Mouse (Mus musculus) megakaryocyte-erythroid progenitor cell, adult 5-6 weeks (primary cell): ENCODE data around the gene Mfsd13b. TPM values are rescaled to one million over a fixed set of nuclear protein-coding genes. Genes with fewer than 3 reads are reported as not detected.
A peak's percentile ranks its signal among the peaks of the same experiment; 100 is the strongest.
"Not testable (repeated sequence)": the region's sequence is repeated elsewhere in the genome, so short reads cannot be mapped to it uniquely, and the experiment has no call there.

Source experiments
- ATAC-seq: replicated peaks from 2 replicates; pipeline ENCODE4 v1.8.0; 2016; ENCODE audit warnings: mild to moderate bottlenecking, inconsistent platforms; ENCODE audit not compliant: severe bottlenecking, poor library complexity, low FRiP score, low TSS enrichment
- total RNA-seq, 2 experiments: library from RNA; stranded (forward) in 1 of 2; stranded (reverse) in 1 of 2; fragments of 200-1000, 215-1000 nt in 1 of 2; fragments of >200 nt in 1 of 2; fragmentation: Nextera tagmentation in 1 of 2; gene quantifications; 2 replicates each; pipeline ENCODE4 v1.2.3; 2014 to 2017

Gene Mfsd13b
- total RNA-seq (2014; fragmentation: Nextera tagmentation), result 0.33 TPM in 1 of 2 replicates, not detected in the other
- total RNA-seq (2017), result not detected in 2 replicates

DNA sequence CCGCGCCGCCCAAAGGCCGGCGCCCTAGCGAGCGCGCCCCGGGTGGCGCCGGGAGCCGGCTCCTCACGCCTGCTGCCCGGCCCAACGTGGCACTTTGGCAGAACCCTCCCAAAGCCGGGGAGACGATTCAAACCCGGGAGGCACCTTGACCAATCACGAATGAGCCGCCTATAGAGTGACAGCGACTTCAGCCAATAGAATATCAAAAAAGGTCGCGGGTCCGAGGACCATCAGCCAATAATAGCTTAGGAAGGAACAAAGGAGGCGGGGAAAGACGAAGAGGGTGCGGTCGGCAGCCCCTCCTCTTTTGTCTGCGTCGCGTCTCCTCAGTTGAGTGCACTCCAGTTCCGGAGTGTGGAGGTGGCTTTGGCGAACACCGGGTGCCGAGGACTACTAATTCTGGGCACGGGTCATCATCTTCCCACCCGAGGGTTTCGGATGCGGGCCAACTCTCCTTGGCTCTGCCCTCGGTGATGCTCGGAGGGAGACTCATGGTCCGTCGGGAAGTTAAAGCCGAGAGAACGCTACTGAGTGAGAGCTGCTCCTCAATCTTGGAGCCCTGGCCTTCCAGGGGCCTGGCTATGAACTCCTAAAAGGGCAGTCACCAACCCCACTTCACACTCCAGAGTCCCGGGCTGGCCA, at the start of gene Mfsd13b, which contains the start of gene Cdr2:
Gene Mfsd13b (plus strand): TSS at position 310 of the 642 bp plus-strand sequence.
Gene Cdr2 (minus strand): TSS at position 113 of the 642 bp plus-strand sequence.
- peak; percentile 84 for ATAC-seq

DNA sequence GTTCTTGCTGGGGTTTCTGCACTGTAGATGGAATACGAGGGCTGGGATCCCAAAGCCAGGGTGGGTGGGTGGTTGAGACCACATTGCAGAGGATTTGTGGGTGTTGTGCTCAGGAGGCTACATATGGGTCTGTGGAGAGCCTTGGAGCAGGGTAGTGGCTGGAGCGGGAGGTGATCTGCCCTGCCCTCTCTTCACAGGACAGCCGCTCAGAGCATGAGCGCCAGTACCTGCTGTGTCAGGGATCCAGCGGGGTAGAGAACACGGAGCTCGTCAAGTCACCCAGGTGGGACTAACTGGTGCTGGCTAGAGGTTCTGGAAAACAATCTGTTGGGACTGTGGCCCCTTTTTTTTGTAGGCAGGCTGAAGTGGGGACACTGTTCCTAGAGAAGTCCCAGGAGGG, 49.2 kb upstream of the Mfsd13b start:
- no peak for ATAC-seq

DNA sequence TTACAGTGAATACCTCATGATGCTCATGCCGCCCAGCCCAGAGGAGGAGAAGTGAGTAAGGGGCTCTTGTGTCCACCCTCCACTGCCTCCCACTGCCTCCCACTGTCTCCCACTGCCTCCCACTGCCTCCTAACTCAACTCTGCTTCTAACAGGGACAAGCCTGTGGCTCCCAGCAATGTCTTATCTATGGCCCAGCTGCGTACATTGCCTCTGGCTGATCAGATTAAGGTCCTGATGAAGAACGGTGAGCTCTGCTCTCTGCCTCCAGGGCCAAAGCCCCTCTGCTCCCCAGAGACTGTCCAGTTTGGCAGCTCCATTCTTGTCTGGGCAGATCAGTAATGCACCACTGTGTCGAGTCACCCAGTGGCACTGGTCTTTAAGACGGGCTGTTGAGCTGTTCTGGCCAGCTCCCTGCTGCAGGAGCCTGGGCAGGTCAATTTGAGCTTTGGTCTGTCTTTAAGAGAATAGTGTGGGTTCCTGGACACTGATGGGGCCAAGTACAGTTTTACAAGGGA, 48.6 kb upstream of the Mfsd13b start:
- ATAC-seq, result peak; percentile 84

DNA sequence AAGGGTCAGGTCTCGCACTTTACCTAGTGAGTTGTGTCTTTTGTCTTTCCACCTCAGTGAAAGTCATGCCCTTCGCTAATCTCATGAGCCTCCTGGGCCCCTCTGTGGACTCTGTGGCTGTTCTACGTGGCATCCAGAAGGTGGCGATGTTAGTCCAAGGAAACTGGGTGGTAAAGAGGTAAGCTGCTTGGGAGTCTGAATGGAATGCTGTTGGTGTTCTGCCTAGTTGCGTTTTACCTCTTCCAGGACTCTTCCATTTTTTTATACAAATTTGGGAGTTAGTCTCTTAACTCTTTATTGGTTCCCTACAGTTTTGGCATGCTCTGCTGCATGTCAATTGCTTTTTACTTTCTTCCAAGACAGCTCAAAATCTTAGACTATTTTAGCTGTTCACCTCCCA, 47.6 kb upstream of the Mfsd13b start:
- peak; percentile 70 for ATAC-seq

DNA sequence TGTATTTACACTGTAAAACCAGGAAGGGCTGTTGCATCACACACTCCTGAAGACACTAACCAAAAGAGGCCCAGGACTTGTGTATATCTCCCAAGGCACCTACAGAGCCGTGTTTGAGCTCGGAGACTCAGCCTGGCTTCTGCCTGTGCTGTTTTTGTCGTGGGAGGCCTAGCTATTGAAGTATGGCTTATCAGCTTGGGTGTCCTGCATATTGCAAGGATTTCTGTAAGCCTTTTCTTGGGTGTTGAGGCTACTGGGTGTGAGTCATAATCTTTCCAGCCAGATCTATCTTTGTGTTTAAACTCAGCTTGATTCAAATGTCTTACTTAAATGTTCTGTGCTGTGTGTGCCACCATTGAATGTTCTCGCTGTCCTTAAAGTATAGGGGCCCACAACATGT, 45.8 kb upstream of the Mfsd13b start:
- ATAC-seq, result no peak

DNA sequence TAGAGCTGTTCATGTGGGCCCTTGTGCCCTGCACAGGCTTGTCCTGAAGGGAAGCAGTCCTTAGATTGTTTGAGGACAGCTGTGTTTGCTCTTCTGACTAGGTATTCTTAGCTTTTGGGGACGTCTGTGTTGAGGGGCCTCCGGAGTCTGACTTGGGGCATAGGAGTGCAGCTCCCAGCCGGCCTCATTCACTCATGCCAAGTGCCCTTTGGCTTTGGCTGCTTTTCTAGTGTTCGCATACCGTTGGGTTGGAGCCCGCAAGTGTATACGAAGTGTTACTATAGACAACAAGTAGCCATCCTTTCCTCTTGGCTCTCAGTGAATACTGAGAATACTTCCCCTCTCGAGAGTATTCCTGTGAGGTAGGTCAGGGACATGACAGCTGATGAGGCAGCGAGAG, 44.1 kb upstream of the Mfsd13b start:
- no peak for ATAC-seq

DNA sequence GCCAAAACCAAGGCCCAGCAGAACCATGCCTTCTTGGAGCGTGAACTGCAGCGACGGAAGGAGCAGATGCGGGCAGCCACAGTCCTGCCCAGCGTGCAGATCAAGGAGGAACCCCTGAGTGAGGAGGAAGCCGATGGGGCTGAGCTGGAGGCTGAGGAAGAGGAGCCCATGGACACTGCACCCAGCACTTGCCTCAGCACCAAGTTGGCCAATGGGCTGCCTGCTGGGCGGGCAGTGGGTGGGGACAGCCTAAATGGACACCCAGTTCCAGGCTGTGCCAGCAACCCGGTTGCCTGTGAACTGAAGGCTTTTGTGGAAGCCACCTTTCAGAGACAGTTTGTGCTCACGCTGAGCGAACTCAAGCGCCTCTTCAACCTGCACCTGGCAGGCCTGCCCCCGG, 42.0 kb upstream of the Mfsd13b start:
- no peak for ATAC-seq

DNA sequence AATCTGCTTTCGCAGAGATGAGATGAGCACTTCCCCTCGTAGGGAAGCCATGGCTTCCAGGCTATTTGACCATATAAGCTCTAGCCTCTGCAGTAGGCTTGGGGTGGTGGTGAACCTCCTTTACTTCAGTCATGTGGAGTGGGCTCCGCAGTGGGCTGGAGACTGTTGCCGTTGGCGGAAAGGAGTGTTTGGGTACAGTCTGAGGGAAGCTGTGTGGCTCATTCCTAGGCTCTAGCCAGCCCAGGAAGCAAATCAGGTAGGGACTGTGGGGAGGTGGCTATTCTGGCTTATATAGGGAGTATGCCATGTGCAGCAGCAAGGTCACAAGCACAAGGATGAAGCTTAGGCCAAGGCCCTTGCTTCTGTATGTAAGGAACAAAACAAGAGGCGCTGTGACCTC, 41.1 kb upstream of the Mfsd13b start:
- no peak for ATAC-seq

DNA sequence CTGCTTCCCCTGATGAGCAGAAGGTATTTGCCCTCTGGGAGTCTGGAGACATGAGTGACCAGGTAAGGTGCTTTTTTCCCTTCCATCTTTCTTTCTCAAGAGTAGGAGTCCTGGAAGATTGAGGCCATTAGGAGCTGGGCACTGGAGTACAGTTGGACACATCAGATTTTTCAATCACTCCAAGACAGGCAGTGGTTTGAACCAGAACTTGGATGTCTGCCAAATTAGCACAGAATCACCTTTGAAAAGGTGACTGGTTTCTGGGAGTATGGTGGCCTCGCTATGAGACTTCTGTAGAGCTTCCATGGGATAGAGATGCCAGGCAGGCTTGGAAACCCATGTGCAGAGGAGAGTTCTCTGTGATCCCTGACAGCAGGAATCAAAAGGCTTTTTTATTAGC, 39.8 kb upstream of the Mfsd13b start:
- ATAC-seq, result no peak

DNA sequence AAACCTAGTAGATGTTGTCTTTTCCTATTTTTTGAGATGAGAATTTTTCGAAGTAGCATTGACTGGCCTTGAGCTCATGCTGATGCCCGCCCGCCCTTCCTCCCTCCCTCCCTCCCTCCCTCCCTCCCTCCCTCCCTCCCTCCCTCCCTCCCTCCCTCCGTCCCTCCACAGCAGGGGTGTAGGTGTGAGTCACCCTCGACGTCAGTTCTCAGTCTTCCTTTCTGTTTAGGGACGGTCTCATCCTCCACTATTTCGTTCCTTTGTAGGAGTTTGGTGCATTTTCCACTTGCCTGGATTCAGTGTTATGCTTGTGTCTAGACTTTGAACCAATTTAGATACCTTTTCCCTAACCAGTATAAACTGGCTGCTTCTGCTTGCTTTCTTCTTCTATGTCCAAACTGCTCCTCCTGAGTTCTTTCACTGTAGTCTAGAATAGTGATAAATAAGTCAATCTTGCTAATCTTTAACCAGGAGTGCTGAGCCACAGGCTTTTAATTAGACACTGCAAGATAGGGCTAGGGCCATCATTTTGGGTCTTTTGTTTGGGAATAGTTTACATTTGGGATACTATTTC, 38.3 kb upstream of the Mfsd13b start:
- ATAC-seq, result no peak

DNA sequence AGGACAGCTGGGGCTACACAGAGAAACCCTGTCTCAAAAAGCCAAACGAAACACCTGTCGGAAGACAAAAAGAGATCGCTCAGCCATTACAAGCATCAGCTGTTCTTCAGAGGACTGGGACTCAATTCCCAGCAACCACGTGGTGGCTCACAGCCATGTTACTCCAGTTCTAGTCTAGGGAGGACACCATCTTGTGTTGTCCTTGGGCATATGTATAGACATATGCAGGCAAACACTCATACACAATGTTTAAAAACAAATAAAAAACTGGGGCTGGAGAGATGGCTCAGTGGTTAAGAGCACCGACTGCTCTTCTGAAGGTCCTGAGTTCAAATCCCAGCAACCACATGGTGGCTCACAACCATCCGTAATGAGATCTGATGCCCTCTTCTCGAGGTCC, 28.7 kb upstream of the Mfsd13b start:
- not testable (repeated sequence) for ATAC-seq

DNA sequence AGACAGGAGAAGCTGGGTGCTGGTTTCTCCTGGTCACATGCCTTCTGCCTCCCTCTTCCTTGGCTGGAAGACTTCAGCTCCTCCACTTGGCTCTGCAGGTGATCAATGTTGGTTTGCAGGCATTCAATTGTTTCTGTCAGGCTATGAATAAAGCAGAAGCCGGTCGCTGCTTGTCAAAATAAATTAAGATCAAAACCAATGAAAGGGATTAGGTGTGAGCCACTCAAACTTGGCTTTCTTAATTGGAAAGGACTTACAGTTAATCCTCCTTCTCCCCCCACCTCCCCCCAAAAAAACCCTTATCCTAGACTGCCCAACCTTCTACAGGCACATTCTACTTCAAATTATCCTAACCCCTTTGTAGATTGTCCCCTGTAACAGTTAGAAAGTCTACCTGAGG, 22.2 kb upstream of the Mfsd13b start:
- no peak for ATAC-seq

DNA sequence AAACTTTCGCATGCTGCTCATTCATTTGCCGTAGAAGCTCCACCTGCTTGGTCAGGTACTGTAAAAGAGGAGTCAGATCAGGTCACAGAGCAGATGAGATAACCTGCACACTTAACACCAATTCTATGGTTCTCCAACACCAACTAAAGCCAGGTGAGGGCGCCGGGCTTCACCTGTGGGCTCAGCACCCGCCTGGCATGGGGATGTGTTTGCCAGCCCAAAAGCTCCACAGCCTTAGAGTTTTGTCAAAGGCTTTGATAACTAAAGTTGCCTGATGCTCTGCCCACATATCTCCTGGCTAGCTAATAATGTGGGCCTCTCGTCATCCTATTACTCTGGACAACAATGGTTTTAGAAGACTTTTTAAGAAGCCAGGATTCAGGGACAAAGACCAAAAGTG, 21.7 kb upstream of the Mfsd13b start:
- ATAC-seq, result no peak

DNA sequence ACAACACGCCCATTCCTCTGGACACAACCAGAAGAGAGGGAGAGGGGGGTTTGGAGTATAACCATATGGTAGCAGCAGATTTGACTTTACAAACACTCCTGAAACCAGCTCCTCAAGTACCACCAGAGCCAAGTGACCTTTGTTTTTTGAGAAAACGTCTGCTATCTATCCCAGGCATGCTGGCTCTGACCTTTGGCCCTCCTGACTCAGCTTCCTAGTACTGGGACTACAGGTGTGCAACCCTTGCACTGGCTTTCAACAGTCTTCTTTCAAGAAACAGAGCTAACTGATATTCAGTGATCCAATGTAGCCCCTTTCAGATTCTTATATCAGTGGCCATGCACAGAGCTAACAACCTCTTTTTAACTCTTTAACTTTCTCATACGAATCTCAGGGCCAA, 20.4 kb upstream of the Mfsd13b start:
- ATAC-seq, result no peak

DNA sequence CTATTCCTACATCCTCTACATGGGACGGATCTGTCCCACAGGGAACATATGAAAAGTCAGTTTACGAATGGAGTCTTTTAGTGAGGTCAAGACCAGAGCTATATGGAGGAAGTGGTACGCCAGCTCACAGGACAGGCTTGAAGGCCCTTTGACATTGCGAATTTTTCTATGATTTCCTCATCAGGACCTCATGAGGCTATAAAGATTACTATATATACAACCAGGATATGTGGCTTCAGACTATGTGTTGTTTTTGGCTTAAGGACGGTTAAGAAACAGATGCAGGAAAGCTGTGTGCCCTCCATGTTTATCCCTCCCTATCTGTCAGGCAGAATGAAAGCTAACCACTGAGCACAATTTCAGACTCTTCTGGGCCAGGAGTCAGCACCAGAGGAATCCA, 19.2 kb upstream of the Mfsd13b start:
- ATAC-seq, result no peak

DNA sequence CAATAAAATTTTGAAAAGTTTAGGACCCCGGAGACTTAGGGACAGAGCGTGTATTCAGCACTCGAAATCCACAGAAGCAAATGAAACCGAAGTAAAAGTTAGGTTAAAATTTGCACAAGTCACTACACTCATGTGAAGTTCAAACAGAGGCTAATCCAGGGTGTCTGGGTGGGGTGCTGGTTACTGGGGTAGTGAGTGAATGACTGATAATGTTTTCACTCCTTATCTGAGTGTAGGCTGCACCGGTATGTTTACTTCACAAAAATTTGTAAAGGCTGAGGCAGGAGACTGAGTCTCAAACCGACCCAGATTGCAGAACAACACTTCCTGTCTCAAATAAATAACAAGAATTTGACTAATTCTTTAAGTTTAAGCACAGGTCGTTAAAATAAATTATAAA, 13.1 kb upstream of the Mfsd13b start:
- ATAC-seq, result peak; percentile 99

DNA sequence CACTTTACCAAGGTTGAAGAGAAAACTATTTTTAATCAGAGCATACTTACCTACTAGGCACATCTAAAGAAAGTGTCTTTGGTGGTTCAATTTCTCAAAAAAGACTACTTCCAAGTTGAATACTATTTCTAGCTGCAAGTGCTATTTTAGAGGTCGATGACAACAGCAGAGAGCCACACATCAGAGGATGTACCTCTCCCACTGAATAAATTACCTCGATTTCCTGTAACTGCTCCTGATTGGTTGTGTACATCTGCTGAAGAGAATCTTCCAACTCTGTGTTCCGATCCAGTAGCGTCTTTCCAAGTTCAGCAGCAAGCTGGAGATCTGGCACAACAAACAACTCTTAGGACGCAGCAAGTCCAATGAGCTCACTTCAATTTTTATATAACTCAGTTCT, 12.2 kb upstream of the Mfsd13b start:
- ATAC-seq, result no peak

DNA sequence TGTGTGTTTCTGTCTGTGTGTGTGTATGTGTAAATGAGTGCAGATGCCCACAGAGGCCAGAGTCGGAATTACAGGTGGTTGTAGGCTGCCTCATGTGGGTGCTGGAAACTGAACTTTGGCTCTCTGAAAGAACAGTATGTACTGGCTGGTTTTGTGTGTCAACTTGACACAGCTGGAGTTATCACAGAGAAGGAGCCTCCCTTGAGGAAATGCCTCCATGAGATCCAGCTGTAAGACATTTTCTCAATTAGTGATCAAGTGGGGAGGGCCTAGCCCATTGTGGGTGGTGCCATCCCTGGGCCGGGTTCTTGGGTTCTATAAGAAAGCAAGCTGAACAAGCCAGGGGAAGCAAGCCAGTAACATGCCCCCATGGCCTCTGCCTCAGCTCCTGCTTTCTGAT, 9.8 kb upstream of the Mfsd13b start:
- ATAC-seq, result not testable (repeated sequence)

DNA sequence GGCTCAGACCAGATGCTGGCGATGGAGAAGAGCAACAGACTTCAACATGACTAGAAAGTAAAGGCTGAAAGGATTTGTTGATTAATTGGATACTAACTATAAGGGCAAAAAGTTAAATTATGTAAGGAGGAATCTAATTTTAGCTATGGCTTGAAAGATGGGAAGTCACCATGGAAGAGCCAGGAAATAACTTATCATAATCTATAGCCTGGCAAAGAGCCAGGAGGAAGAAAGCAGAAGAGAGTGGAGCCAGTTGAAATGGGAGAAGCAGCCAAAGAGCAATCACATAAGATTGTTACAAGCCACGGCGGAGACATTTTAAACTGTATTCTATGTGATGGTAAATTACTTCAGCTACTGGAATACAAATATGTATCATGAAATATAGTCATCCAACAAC, 8.3 kb upstream of the Mfsd13b start:
- ATAC-seq, result no peak

DNA sequence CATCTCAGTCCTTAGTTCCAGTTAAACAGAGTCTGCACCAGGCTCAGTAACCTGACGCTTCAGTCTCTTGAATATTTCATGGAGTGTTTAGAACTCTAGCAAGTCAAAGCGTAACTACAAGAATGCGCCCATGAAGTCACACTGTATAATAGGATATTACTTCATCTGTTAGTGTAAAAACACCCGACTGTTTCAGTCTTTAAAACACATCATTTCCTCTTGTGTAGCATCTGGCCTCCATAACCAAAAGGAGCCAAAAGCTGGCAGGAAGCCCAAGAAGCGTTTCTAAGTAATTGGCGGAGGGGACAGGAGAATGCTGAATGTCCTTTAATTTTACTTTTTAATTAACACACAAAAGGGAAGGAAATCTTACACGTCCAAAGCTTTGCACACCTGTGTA, 5.2 kb upstream of the Mfsd13b start:
- no peak for ATAC-seq

DNA sequence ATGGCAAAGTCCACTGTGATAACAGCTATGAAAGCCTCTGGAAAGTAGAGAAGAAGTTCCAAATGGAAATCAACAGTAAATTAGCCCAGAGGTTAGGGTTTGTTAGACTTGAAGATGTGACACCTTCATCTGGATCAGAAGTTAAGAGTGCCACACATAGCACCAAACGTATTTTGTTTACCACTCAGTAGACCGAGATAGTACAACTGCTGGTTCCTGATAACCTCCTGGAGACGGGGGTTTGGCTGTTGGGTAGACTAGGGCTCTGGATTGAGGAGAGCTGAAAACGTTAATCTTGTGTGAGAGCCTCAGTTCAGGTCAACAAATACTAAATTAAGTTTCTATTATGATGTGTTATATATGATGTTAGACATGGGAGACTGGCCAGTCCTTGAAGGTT, 2.3 kb upstream of the Mfsd13b start:
- ATAC-seq, result peak; percentile 71
